Mouse (Mus musculus) cerebellum, adult 2 months (tissue): Measurements from ENCODE around the gene Rhd. TPM values are rescaled to one million over a fixed set of nuclear protein-coding genes. Genes with fewer than 3 reads are reported as not detected.
"Not testable (repeated sequence)": the region's sequence is repeated elsewhere in the genome, so short reads cannot be mapped to it uniquely, and the experiment has no call there.

Experiments
- DNase-seq, 2 experiments: peaks; one replicate each; pipeline ENCODE4 v3.0.0; 2021
- H3K27ac ChIP-seq: fragments of 200-500 bp; 2 replicates; pipeline ENCODE4 v1.5.1; 2012; ENCODE audit warnings: low read length, control low read depth, inconsistent platforms; ENCODE audit not compliant: insufficient read depth
- H3K27me3 ChIP-seq: fragments of 200-500 bp; 2 replicates; pipeline ENCODE4 v1.6.1; 2012; ENCODE audit warnings: inconsistent platforms, mild to moderate bottlenecking, low read length, moderate library complexity; ENCODE audit not compliant: control insufficient read depth, insufficient read depth
- H3K4me1 ChIP-seq: fragments of 200-500 bp; 2 replicates; pipeline ENCODE4 v1.6.1; 2011; ENCODE audit warnings: low read length; ENCODE audit not compliant: control insufficient read depth, insufficient read depth
- H3K4me3 ChIP-seq: fragments of 200-500 bp; replicated peaks from 2 replicates; pipeline ENCODE3; 2011; ENCODE audit warnings: mild to moderate bottlenecking, low read depth, low read length, control low read depth; ENCODE audit not compliant: insufficient read depth
- CTCF ChIP-seq: fragments of 200-500 bp; IDR thresholded peaks from 2 replicates; pipeline ENCODE4 v1.5.1; 2011; ENCODE audit warnings: low read depth, mild to moderate bottlenecking, control low read depth, low read length, moderate library complexity, borderline replicate concordance; ENCODE audit not compliant: insufficient read depth
- POLR2A ChIP-seq: fragments of 200-500 bp; IDR thresholded peaks from 2 replicates; pipeline ENCODE4 v1.6.1; 2011; ENCODE audit warnings: low read length, control low read depth, borderline replicate concordance; ENCODE audit not compliant: insufficient read depth
- WGBS: fragments of 180-500 bp; shearing (Covaris S2); methylation state at CpG from one replicate; pipeline ENCODE4 v1.1.7; 2018; 5-methylcytosine and 5-hydroxymethylcytosine counted together
- polyA plus RNA-seq: library from polyadenylated mRNA; depleted of rRNA; stranded (reverse); fragments of >200 nt; gene quantifications from 2 replicates; pipeline ENCODE4 v1.2.3, GENCODE M21; 2012

The Rhd gene
- polyA plus RNA-seq, 1 experiment = 1.0 TPM

GRCm38 (mm10) chr4:134835486-134835885 is 28.9 kb upstream of the Rhd start:
- WGBS = 82% methylated on average over 4 of the region's 4 CpGs
- TF ChIP-seq CTCF (no peak), POLR2A (no peak)
- no peak overlapping the region for H3K4me3 ChIP-seq
- no peak overlapping the region for H3K27ac ChIP-seq
- no peaks in the 10 kb centered on the region for H3K27me3 ChIP-seq
- peaks cover 2% of the 10 kb centered on the region; the same call in 1 of the 2 replicates for H3K4me1 ChIP-seq
- DNase-seq = no peak

- no peak overlapping the region for H3K27ac ChIP-seq
- no peak overlapping the region for H3K4me3 ChIP-seq
- no peak for DNase-seq
- peaks cover 2% of the 10 kb centered on the region; the same call in 1 of the 2 replicates for H3K4me1 ChIP-seq
- no peak for TF ChIP-seq POLR2A
- TF ChIP-seq CTCF = no peak
- H3K27me3 ChIP-seq = no peaks in the 10 kb centered on the region
- 59% methylated on average over 1 of the region's 1 CpGs for WGBS
Measured at GRCm38 (mm10) chr4:134838221-134838620, 26.1 kb upstream of the Rhd start.

- not testable (repeated sequence) for H3K4me3 ChIP-seq, H3K27me3 ChIP-seq, H3K4me1 ChIP-seq, H3K27ac ChIP-seq, DNase-seq
- 85% methylated on average over 3 of the region's 3 CpGs for WGBS
Measured at GRCm38 (mm10) chr4:134838706-134839105, 25.6 kb upstream of the Rhd start.

GRCm38 (mm10) chr4:134840231-134840630 is 24.1 kb upstream of the Rhd start:
- WGBS = 91% methylated on average over 1 of the region's 1 CpGs
- Histone ChIP-seq H3K27ac (no peak overlapping the region), H3K4me3 (no peak overlapping the region), H3K4me1 (peaks cover 5% of the 10 kb centered on the region), H3K27me3 (no peaks in the 10 kb centered on the region)
- no peak for DNase-seq
- TF ChIP-seq POLR2A (no peak), CTCF (no peak)

GRCm38 (mm10) chr4:134843566-134843965 is 20.8 kb upstream of the Rhd start:
- H3K27me3 ChIP-seq = no peaks in the 10 kb centered on the region
- no peak overlapping the region for H3K27ac ChIP-seq
- TF ChIP-seq POLR2A (no peak), CTCF (no peak)
- H3K4me3 ChIP-seq = no peak overlapping the region
- 40% methylated on average over 4 of the region's 4 CpGs for WGBS
- peak in 1 of 2 experiments; percentile 41 for DNase-seq
- H3K4me1 ChIP-seq = peaks cover 14% of the 10 kb centered on the region

GRCm38 (mm10) chr4:134847587-134847986 is 16.7 kb upstream of the Rhd start:
- Histone ChIP-seq H3K27ac (no peak overlapping the region), H3K27me3 (no peaks in the 10 kb centered on the region), H3K4me1 (peaks cover 14% of the 10 kb centered on the region), H3K4me3 (no peak overlapping the region)
- WGBS = 77% methylated on average over 4 of the region's 4 CpGs
- DNase-seq = no peak
- TF ChIP-seq CTCF = no peak
- TF ChIP-seq POLR2A = no peak

GRCm38 (mm10) chr4:134850551-134850950 is 13.8 kb upstream of the Rhd start:
- TF ChIP-seq POLR2A (no peak), CTCF (no peak)
- H3K4me1 ChIP-seq = peaks cover 9% of the 10 kb centered on the region
- no peak overlapping the region for H3K27ac ChIP-seq
- H3K4me3 ChIP-seq = peak overlapping the region; percentile 34
- no peak for DNase-seq
- 17% methylated on average over 4 of the region's 4 CpGs for WGBS
- H3K27me3 ChIP-seq = no peaks in the 10 kb centered on the region

GRCm38 (mm10) chr4:134851236-134851635 is 13.1 kb upstream of the Rhd start:
- Histone ChIP-seq H3K4me1 (peaks cover 5% of the 10 kb centered on the region; the same call in 1 of the 2 replicates), H3K27me3 (no peaks in the 10 kb centered on the region), H3K27ac (no peak overlapping the region), H3K4me3 (peak overlapping the region; percentile 14)
- WGBS = 48% methylated on average over 2 of the region's 2 CpGs
- TF ChIP-seq CTCF (no peak), POLR2A (no peak)
- DNase-seq = no peak

- H3K27ac ChIP-seq = no peak overlapping the region
- DNase-seq = peak; percentile 17 to 33
- TF ChIP-seq POLR2A (no peak), CTCF (no peak)
- H3K4me3 ChIP-seq = peak overlapping the region; percentile 71
- H3K27me3 ChIP-seq = no peaks in the 10 kb centered on the region
- 2% methylated on average over 14 of the region's 14 CpGs for WGBS
- peaks cover 5% of the 10 kb centered on the region; the same call in 1 of the 2 replicates for H3K4me1 ChIP-seq
Measured at GRCm38 (mm10) chr4:134851876-134852275, 12.5 kb upstream of the Rhd start.
